Mouse (Mus musculus) hindbrain, postnatal 0 days (tissue): ENCODE data around the gene Bcl9. TPM values are rescaled to one million over a fixed set of nuclear protein-coding genes. Genes with fewer than 3 reads are reported as not detected.

Source experiments
- ATAC-seq: fragments of 200-750 bp; cut with Nextera tagmentation; 2 replicates; pipeline ENCODE4 v1.8.0; 2017; ENCODE audit warnings: mild to moderate bottlenecking, moderate TSS enrichment, moderate library complexity
- DNase-seq: peaks from one replicate; pipeline ENCODE4 v3.0.0-alpha.2; 2015; ENCODE audit warnings: low spot score
- H3K27ac ChIP-seq: fragments of 300-500 bp; sonication (generic); 2 replicates; pipeline ENCODE4 v1.5.1; 2014; ENCODE audit warnings: mild to moderate bottlenecking
- H3K27me3 ChIP-seq: fragments of 300-500 bp; sonication (generic); 2 replicates; pipeline ENCODE4 v1.6.1; 2014; ENCODE audit warnings: low read length, mixed read lengths; ENCODE audit not compliant: insufficient read depth
- H3K36me3 ChIP-seq: fragments of 300-500 bp; sonication (generic); 2 replicates; pipeline ENCODE4 v1.6.1; 2014; ENCODE audit warnings: low read length, mixed read lengths; ENCODE audit not compliant: insufficient read depth
- H3K4me1 ChIP-seq: fragments of 300-500 bp; sonication (generic); 2 replicates; pipeline ENCODE4 v1.6.1; 2014; ENCODE audit warnings: antibody characterized with exemption, low read length, mixed read lengths; ENCODE audit not compliant: insufficient read depth
- H3K4me2 ChIP-seq: fragments of 300-500 bp; sonication (generic); 2 replicates; pipeline ENCODE4 v1.6.1; 2014; ENCODE audit warnings: low read depth, mild to moderate bottlenecking, low read length, moderate library complexity, mixed read lengths
- H3K4me3 ChIP-seq: fragments of 300-500 bp; sonication (generic); 2 replicates; pipeline ENCODE4 v1.5.1; 2014; ENCODE audit warnings: low read length
- H3K9ac ChIP-seq: fragments of 300-500 bp; sonication (generic); replicated peaks from 2 replicates; pipeline ENCODE4 v1.6.1; 2014; ENCODE audit warnings: mild to moderate bottlenecking, low read length, moderate library complexity, mixed read lengths
- H3K9me3 ChIP-seq: fragments of 300-500 bp; sonication (generic); 2 replicates; pipeline ENCODE4 v1.6.1; 2016; ENCODE audit warnings: low read length, mixed read lengths
- CTCF ChIP-seq: IDR thresholded peaks from 2 replicates; pipeline ENCODE4 v1.5.1; 2016; ENCODE audit warnings: antibody characterized with exemption, control low read depth, low read depth
- WGBS: fragments of 180-500 bp; shearing (Covaris S2); extraction: QIAGEN DNeasy Blood & Tissue Kit; methylation state at CpG from one replicate; pipeline ENCODE4 v1.1.7; 2014; 5-methylcytosine and 5-hydroxymethylcytosine counted together
- polyA plus RNA-seq: library from polyadenylated mRNA; unstranded; fragments of >200 nt; fragmentation: Nextera tagmentation; extraction: Ambion mirVana; gene quantifications from 2 replicates; pipeline ENCODE4 v1.2.1, GENCODE M21; 2015
- total RNA-seq: library from RNA; depleted of rRNA; stranded (reverse); fragments of >200 nt; gene quantifications from 2 replicates; pipeline ENCODE4 v1.2.3, GENCODE M21; 2014

Bcl9 gene
- total and polyA plus RNA-seq, 2 experiments from 2014 or later, result 30.3 to 53.8 TPM

DNA sequence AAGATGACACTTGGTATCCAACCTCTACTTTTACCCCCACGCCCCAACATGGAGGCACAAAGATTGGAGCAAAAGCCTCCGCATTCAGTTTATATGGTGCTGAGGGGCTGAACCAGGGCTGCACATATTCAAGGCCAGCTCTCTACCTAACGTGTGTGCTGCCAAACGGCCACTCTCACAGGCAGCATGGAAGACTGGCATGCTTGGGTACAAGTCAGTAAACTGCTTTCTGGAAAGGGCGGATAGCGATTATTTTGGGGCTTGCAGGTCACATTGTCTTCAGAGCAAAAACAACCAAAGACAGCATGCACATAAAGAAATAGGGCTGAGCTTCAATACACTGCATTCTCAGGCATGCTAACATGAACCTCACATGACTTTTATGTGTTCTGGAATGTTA lies 44.8 kb downstream of the Bcl9 start:
- no peak for DNase-seq
- no peaks in the 10 kb centered on the region for H3K36me3 ChIP-seq
- H3K9me3 ChIP-seq, result no peaks in the 10 kb centered on the region
- no peak overlapping the region for H3K27ac ChIP-seq
- no peak for TF ChIP-seq CTCF
- H3K4me3 ChIP-seq, result no peak overlapping the region
- no peaks in the 10 kb centered on the region for H3K27me3 ChIP-seq
- no peak overlapping the region for H3K4me2 ChIP-seq
- H3K4me1 ChIP-seq, result 0 out of 2 replicates have a peak, but pooled peaks cover 2% of the 10 kb centered on the region
- WGBS, result 76% methylated on average over 6 of the region's 6 CpGs
- no peak overlapping the region for H3K9ac ChIP-seq
- ATAC-seq, result no peak

- ATAC-seq, result no peak
Measured at GRCm38 (mm10) chr3:97242629-97243167, 55.0 kb downstream of the Bcl9 start.

GRCm38 (mm10) chr3:97241826-97242225 lies 55.9 kb downstream of the Bcl9 start:
- Histone ChIP-seq H3K27me3 (no peaks in the 10 kb centered on the region), H3K27ac (no peak overlapping the region), H3K4me2 (no peak overlapping the region), H3K36me3 (no peaks in the 10 kb centered on the region), H3K9me3 (no peaks in the 10 kb centered on the region), H3K4me1 (no peaks in the 10 kb centered on the region), H3K9ac (no peak overlapping the region), H3K4me3 (no peak overlapping the region)
- ATAC-seq, result no peak
- DNase-seq, result no peak
- TF ChIP-seq CTCF, result no peak
- WGBS, result 42% methylated on average over 6 of the region's 6 CpGs

More at GRCm38 (mm10) chr3:97242629-97243167, 55.0 kb downstream of the Bcl9 start:
- no peak overlapping the region for H3K4me2 ChIP-seq
- no peak overlapping the region for H3K9ac ChIP-seq
- no peaks in the 10 kb centered on the region for H3K27me3 ChIP-seq
- H3K36me3 ChIP-seq, result no peaks in the 10 kb centered on the region
- H3K9me3 ChIP-seq, result no peaks in the 10 kb centered on the region
- no peaks in the 10 kb centered on the region for H3K4me1 ChIP-seq
- no peak overlapping the region for H3K27ac ChIP-seq
- no peak for DNase-seq
- TF ChIP-seq CTCF, result no peak
- no peak overlapping the region for H3K4me3 ChIP-seq
- WGBS, result 48% methylated on average over 10 of the region's 10 CpGs

GRCm38 (mm10) chr3:97239793-97240192 lies 57.9 kb downstream of the Bcl9 start:
- Histone ChIP-seq H3K9me3 (no peaks in the 10 kb centered on the region), H3K4me2 (no peak overlapping the region), H3K36me3 (no peaks in the 10 kb centered on the region), H3K4me1 (no peaks in the 10 kb centered on the region), H3K9ac (no peak overlapping the region), H3K27me3 (no peaks in the 10 kb centered on the region), H3K4me3 (no peak overlapping the region), H3K27ac (no peak overlapping the region)
- 92% methylated on average over 6 of the region's 6 CpGs for WGBS
- DNase-seq (no peak), ATAC-seq (no peak)
- TF ChIP-seq CTCF, result no peak

GRCm38 (mm10) chr3:97239316-97239715 lies 58.4 kb downstream of the Bcl9 start:
- H3K27ac ChIP-seq, result no peak overlapping the region
- no peaks in the 10 kb centered on the region for H3K4me1 ChIP-seq
- 94% methylated on average over 5 of the region's 5 CpGs for WGBS
- no peak overlapping the region for H3K4me2 ChIP-seq
- H3K9ac ChIP-seq, result no peak overlapping the region
- H3K36me3 ChIP-seq, result no peaks in the 10 kb centered on the region
- TF ChIP-seq CTCF, result no peak
- no peak overlapping the region for H3K4me3 ChIP-seq
- no peaks in the 10 kb centered on the region for H3K27me3 ChIP-seq
- ATAC-seq (no peak), DNase-seq (no peak)
- no peaks in the 10 kb centered on the region for H3K9me3 ChIP-seq

DNA sequence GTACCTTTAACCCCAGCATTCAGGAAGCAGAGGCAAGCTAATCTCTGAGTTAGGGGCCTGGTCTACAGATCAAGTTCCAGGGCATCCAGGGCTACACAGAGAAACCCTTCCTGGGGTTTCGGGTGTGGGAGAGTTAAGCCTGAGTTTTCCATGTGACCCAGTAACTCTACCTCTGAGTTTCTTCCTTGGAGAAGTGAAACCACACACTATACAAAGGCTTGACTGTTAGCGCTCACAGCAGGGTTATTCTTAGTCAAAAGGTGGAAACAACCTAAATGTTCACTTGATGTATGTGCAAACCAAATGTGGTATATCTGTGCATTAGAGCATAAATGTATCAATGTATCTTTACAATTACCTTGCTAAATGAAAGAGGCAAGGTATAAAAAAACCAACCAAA lies 59.2 kb downstream of the Bcl9 start:
- Histone ChIP-seq H3K27me3 (no peaks in the 10 kb centered on the region), H3K4me1 (no peaks in the 10 kb centered on the region), H3K27ac (no peak overlapping the region), H3K36me3 (no peaks in the 10 kb centered on the region), H3K4me2 (no peak overlapping the region), H3K4me3 (no peak overlapping the region), H3K9ac (no peak overlapping the region), H3K9me3 (no peaks in the 10 kb centered on the region)
- 87% methylated on average over 2 of the region's 2 CpGs for whole genome bisulfite sequencing
- DNase-seq (no peak), ATAC-seq (no peak)
- TF ChIP-seq CTCF, result no peak

- WGBS, result 90% methylated on average over 2 of the region's 2 CpGs
- Histone ChIP-seq H3K27me3 (no peaks in the 10 kb centered on the region), H3K9me3 (no peaks in the 10 kb centered on the region), H3K27ac (no peak overlapping the region), H3K4me2 (no peak overlapping the region), H3K36me3 (no peaks in the 10 kb centered on the region), H3K4me3 (no peak overlapping the region), H3K4me1 (no peaks in the 10 kb centered on the region), H3K9ac (no peak overlapping the region)
- no peak for ATAC-seq
- no peak for TF ChIP-seq CTCF
- DNase-seq, result no peak
Measured at GRCm38 (mm10) chr3:97237403-97237802, 60.3 kb downstream of the Bcl9 start.
